7 mouse cellular contexts compared by ENCODE assay signal in genomic region chr3:52045221-52045641, GRCm38 (mm10). TPM values are rescaled to one million over a fixed set of nuclear protein-coding genes. Genes with fewer than 3 reads are reported as not detected.
A peak's percentile ranks its signal among the peaks of the same experiment; 100 is the strongest.
DNase-seq lines count a peak whose midpoint lies in the region; ATAC-seq and TF ChIP-seq lines count a peak whose summit lies in the region.

No protein-coding gene starts in this region.

- H3K27ac ChIP-seq in testis, adult 2 months (ENCODE audit: control insufficient read depth, insufficient read depth, low read depth, low read length) = peak overlapping the region; percentile 45
- peak overlapping the region; percentile 94 for H3K27ac ChIP-seq in forebrain, embryonic 10.5 days
- H3K27ac ChIP-seq in hindbrain, postnatal 0 days = peak overlapping the region; percentile 87
- H3K27ac ChIP-seq in liver, embryonic 16.5 days (ENCODE audit: low read length) = no peak overlapping the region; the same call in 1 of the 2 replicates
- no peak overlapping the region for H3K27ac ChIP-seq in thymus, adult 2 months (ENCODE audit: control insufficient read depth, insufficient read depth, low read length)

- peaks cover 9% of the 10 kb centered on the region for H3K4me1 ChIP-seq in testis, adult 2 months (ENCODE audit: control insufficient read depth, insufficient read depth, low read length)
- H3K4me1 ChIP-seq in forebrain, embryonic 10.5 days = peaks cover 82% of the 10 kb centered on the region
- H3K4me1 ChIP-seq in hindbrain, postnatal 0 days (ENCODE audit: insufficient read depth, low read length) = peaks cover 25% of the 10 kb centered on the region
- peaks cover 14% of the 10 kb centered on the region for H3K4me1 ChIP-seq in liver, embryonic 16.5 days (ENCODE audit: control insufficient read depth, low read depth, low read length)
- H3K4me1 ChIP-seq in thymus, adult 2 months (replicated peaks; ENCODE audit: control insufficient read depth, insufficient read depth, low read length) = peaks cover 18% of the 10 kb centered on the region

- TF ChIP-seq POLR2A in testis, adult 2 months (IDR thresholded peaks at IDR 0.05; ENCODE audit: control insufficient read depth, low read depth, low read length) = no peak
- no peak for TF ChIP-seq POLR2A in thymus, adult 2 months (IDR thresholded peaks at IDR 0.05; ENCODE audit: control insufficient read depth, extremely low read depth, insufficient read depth, low read length, poor library complexity)

- TF ChIP-seq CTCF in testis, adult 2 months (IDR thresholded peaks at IDR 0.05; ENCODE audit: control insufficient read depth, insufficient read depth, insufficient replicate concordance, low read depth, low read length) = no peak
- TF ChIP-seq CTCF in hindbrain, postnatal 0 days (IDR thresholded peaks at IDR 0.05; ENCODE audit: low read depth) = no peak
- no peak for TF ChIP-seq CTCF in thymus, adult 2 months (IDR thresholded peaks at IDR 0.05; ENCODE audit: borderline replicate concordance, control insufficient read depth, extremely low read depth, insufficient read depth, low read length, poor library complexity)

- H3K4me3 ChIP-seq in testis, adult 2 months (ENCODE audit: control insufficient read depth, low read depth, low read length) = no peak overlapping the region
- H3K4me3 ChIP-seq in forebrain, embryonic 10.5 days = peak overlapping the region; percentile 48
- H3K4me3 ChIP-seq in hindbrain, postnatal 0 days (ENCODE audit: low read length) = no peak overlapping the region
- no peak overlapping the region for H3K4me3 ChIP-seq in liver, embryonic 16.5 days (ENCODE audit: low read depth, low read length)
- H3K4me3 ChIP-seq in thymus, adult 2 months (ENCODE audit: control insufficient read depth, insufficient read depth, low read length) = no peak overlapping the region

- peak overlapping the region; percentile 64 for H3K4me2 ChIP-seq in hindbrain, postnatal 0 days (ENCODE audit: low read depth, low read length)
- peak overlapping the region; percentile 68 for H3K4me2 ChIP-seq in liver, embryonic 16.5 days (ENCODE audit: low read depth, low read length)

- no peaks in the 10 kb centered on the region for H3K9me3 ChIP-seq in forebrain, embryonic 10.5 days
- H3K9me3 ChIP-seq in hindbrain, postnatal 0 days (ENCODE audit: low read length) = no peaks in the 10 kb centered on the region
- H3K9me3 ChIP-seq in liver, embryonic 16.5 days (replicated peaks; ENCODE audit: control insufficient read depth, low read length) = no peaks in the 10 kb centered on the region

- H3K27me3 ChIP-seq in testis, adult 2 months (ENCODE audit: control insufficient read depth, insufficient read depth, low read length) = no peaks in the 10 kb centered on the region
- no peaks in the 10 kb centered on the region for H3K27me3 ChIP-seq in forebrain, embryonic 10.5 days (ENCODE audit: poor library complexity, severe bottlenecking)
- no peaks in the 10 kb centered on the region for H3K27me3 ChIP-seq in hindbrain, postnatal 0 days (ENCODE audit: insufficient read depth, low read length)
- no peaks in the 10 kb centered on the region for H3K27me3 ChIP-seq in liver, embryonic 16.5 days (ENCODE audit: control insufficient read depth, insufficient read depth, low read depth, low read length)
- H3K27me3 ChIP-seq in thymus, adult 2 months (ENCODE audit: control insufficient read depth, insufficient read depth, low read length) = no peaks in the 10 kb centered on the region

- H3K36me3 ChIP-seq in testis, adult 2 months (ENCODE audit: control insufficient read depth, insufficient read depth, low read length) = no peaks in the 10 kb centered on the region
- H3K36me3 ChIP-seq in forebrain, embryonic 10.5 days (replicated peaks) = no peaks in the 10 kb centered on the region
- no peaks in the 10 kb centered on the region for H3K36me3 ChIP-seq in hindbrain, postnatal 0 days (ENCODE audit: insufficient read depth, low read length)
- no peaks in the 10 kb centered on the region for H3K36me3 ChIP-seq in liver, embryonic 16.5 days (ENCODE audit: control insufficient read depth, insufficient read depth)
- H3K36me3 ChIP-seq in thymus, adult 2 months (ENCODE audit: control insufficient read depth, insufficient read depth, low read length) = no peaks in the 10 kb centered on the region

- peak overlapping the region; percentile 56 for H3K9ac ChIP-seq in hindbrain, postnatal 0 days (replicated peaks; ENCODE audit: low read length)
- H3K9ac ChIP-seq in liver, embryonic 16.5 days (ENCODE audit: low read depth, low read length) = no peak overlapping the region

- WGBS in forebrain, embryonic 10.5 days = 2% methylated on average over 6 of the region's 6 CpGs
- WGBS in hindbrain, postnatal 0 days = 12% methylated on average over 6 of the region's 6 CpGs
- WGBS in liver, embryonic 16.5 days (ENCODE audit: insufficient replicate concordance) = 36% methylated on average over 6 of the region's 6 CpGs
- 66% methylated on average over 6 of the region's 6 CpGs for WGBS in thymus, adult 2 months

- no peak for DNase-seq in testis, postnatal 14 days (ENCODE audit: low spot score)
- DNase-seq in forebrain, embryonic 10.5 days (ENCODE audit: extremely low spot score, low spot score) = peak; percentile 59
- peak; percentile 43 for DNase-seq in hindbrain, postnatal 0 days (ENCODE audit: low spot score)
- no peak for DNase-seq in spleen, postnatal 10 days (ENCODE audit: low spot score in 2 of 2)
- no peak for DNase-seq in thymus, adult 2 months

- ATAC-seq in hindbrain, postnatal 0 days = no peak
- no peak for ATAC-seq in liver, embryonic 16.5 days (ENCODE audit: low read depth)

RNA-seq across cellular contexts. Expression of gene Maml3, which starts 59.6 kb away (rescaled TPM):
- 2.9 and 3.2 TPM in 2 replicates for polyA plus RNA-seq in testis, adult 2 months (2012; rRNA removed)
- polyA plus RNA-seq in forebrain, embryonic 10.5 days (2016; fragmentation: Nextera tagmentation; extraction: Ambion mirVana) = 5.6 TPM in 2 replicates
- 18.0 and 18.8 TPM in 2 replicates for total RNA-seq in hindbrain, postnatal 0 days (2014; rRNA removed)
- 4.3 and 4.8 TPM in 2 replicates for polyA plus RNA-seq in hindbrain, postnatal 0 days (2015; fragmentation: Nextera tagmentation; extraction: Ambion mirVana)
- polyA plus RNA-seq in liver, embryonic 16.5 days (2015; fragmentation: Nextera tagmentation; extraction: Ambion mirVana) = 0.78 and 0.84 TPM in 2 replicates
- 3.5 and 4.0 TPM in 2 replicates for polyA plus RNA-seq in thymus, adult 2 months (2012; rRNA removed)

Comparison
In these comparisons a context has a peak if more than half of its experiments do, and no peak if none do; other contexts are left out.
1. H3K27ac ChIP-seq: peak in testis, adult 2 months (single experiment), forebrain, embryonic 10.5 days (single experiment) and hindbrain, postnatal 0 days (single experiment); none in liver, embryonic 16.5 days (single experiment) and thymus, adult 2 months (single experiment).
2. DNase-seq: peak in forebrain, embryonic 10.5 days (single experiment) and hindbrain, postnatal 0 days (single experiment); none in testis, postnatal 14 days (single experiment), spleen, postnatal 10 days (0 of 2) and thymus, adult 2 months (single experiment).